Mouse (Mus musculus) activated CD4-positive, CD25-positive, alpha-beta regulatory T cell, adult 4 months (primary cell): ENCODE results near the gene Cpvl. TPM values are rescaled to one million over a fixed set of nuclear protein-coding genes. Genes with fewer than 3 reads are reported as not detected.

Source experiments
- ATAC-seq: one replicate; pipeline ENCODE4 v1.8.0; 2017
- polyA plus RNA-seq, 2 experiments: library from polyadenylated mRNA; unstranded; fragments of 100-300 nt; shearing (Covaris generic); gene quantifications; one replicate each; pipeline ENCODE4 v1.2.1; 2017

The Cpvl gene
- not detected for polyA plus RNA-seq

DNA sequence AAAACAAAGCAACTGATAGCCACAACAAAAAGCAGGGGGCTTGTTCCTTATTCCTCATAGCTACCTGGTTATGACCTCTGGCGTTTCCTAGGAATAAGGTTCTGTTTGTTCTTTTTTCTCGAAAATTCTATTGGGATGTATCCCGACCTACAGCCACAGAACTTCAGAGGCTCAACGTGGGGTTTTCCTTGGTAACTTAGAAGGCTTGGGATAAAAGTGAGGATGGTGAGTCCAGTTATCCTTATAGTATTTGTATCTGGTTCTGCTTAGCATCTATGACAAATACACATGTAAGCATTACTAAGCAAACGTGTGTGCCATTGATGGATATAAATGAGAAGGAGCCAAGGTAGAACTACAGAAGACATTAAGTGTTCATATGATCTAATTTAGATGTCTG is at the start of gene Cpvl:
Gene Cpvl, minus strand, starts transcription at position 101 of the 400 bp plus-strand sequence.
- no peak for ATAC-seq

DNA sequence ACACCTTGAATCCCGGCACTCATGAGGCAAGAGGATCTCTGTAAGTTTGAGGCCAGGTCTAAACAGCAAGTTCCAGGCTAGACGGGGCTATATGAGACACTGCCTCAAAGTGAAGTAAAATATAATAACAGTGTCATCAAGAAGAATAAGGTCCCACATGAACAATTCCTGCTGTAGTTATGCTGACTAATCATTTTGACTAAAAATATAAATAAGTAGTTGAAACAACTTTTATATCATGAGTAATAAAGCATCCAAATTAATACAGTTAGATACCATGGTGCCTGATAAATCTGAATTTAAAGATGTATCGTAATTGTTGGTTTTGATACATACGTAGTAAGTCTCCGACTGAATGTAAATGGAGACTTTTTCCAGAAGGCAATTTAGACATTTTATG is 45.4 kb upstream of the Cpvl start:
- ATAC-seq = no peak

DNA sequence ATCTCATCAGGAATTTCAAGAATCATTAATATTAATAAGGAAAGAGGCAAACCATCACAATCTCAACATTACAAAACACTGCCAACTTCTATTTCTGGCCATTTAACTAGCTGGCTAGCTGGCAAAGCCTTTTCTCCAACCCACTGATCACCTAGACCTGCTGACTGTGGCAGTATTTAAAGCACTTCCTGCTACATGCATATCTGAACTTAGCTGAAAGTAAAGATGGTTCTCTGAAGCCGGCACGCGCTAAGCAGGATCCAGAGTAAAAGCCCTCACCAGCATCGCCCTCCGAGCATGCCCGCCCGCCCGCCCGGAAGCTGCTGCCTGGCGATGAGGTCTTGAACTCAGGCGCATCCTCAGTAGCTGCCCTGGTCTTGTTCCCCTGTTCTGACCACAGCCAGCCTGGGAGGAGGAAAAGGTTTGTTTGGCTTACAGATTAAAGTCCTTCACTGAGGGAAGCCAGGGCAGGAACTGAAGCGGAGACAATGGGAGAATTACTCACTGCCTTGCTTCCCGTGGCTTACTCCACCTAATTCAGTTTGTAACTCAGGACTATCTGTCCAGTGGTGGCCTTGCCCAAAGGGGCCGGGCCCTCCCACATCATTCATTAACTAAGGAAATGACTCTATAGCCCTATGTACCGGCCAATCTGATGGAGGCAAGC is 42.8 kb upstream of the Cpvl start:
- ATAC-seq = peak; percentile 28

DNA sequence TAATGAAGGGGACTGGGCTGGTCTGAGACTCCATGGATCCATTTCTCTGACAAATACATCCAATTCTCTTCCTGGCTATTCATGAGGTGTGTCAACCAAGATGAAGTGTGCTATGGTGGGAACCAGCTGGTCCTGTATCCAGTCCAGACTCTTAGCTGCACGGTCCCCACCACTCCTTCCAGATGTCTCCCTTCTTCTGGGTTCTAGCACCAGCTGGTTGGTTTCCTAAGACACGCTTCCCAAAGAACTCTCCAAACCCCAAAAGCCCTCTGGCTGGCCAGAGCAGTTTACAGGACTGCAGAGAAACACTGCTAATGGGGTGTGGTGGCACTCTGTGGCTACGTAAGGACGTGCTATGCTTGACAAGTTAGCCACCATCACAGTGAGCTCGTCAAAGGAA is 40.4 kb upstream of the Cpvl start:
- no peak for ATAC-seq

DNA sequence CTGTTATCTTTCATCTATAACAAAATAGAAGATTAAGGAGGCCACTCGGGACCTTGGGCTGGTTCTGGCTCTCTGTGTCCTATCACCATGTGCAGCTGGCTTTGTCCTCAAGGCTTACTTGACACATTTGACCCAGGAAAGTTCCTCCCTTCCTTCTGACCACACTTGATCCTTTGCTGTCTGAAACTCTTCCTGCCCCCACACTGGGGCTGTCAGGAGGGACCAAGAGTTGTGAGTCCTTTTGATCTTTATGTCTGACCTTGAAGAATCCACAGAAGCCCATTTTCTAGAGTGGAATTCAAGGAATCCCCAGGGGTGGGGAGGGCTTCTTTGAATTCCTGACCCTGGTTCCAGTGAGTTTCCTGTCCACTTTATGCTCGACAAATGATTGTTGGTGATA is 39.6 kb upstream of the Cpvl start:
- no peak for ATAC-seq

DNA sequence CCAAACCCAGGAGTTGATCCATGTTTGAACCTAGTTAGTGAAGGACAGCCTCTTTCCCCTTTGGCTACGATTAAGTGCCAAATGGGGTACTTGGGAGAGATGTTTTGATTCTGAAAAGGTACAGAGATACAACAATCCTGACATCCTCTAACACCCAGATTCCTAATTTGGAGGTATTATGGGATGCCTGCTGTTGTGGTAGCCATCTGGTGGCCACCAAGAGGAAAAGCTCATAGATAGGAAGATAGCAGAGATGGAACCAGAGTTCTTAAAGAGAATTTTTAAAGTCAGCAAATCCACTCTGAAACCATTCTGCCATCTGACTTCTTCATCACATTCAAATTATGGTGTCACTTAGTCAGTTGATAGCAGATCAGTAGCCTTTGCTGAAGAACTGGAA is 33.7 kb upstream of the Cpvl start:
- no peak for ATAC-seq

DNA sequence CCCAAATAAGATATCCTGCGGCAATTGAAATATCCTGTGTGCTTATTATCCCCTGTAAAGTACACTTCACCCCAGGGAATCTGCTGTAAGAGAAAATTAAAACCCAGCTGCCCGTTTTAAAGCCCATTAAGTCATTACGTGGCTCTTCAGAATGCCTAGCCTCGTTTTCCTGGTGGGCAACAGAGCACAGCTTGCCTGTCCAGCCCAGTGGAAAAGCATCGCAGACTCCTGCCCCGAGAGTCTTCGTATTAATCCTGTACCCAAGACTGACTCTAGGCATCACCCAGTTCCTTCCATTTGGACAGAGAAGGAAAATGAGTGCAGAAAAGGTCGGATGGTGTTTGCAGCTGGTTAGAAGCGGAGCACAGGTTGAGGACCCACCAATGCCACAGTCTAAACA is 31.9 kb upstream of the Cpvl start:
- no peak for ATAC-seq

DNA sequence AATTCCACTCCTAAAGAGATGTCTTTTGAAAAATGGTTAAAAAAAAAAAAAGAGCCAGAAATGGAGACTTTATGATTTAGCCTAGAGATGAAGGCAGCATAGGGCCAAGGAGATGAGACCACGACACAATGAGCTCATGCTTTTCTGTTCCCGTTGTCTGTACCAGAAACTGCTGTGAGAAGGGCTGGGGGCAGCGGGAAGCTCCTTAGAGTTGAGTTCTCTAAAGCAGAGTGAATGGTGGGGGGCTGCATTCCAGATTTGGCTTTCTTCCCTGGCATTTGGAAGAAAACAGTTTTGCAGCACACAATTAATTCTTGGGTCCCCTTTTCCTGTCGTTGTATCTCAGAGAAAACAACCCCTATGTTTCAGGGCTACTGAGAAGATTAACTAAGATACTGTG is 30.8 kb upstream of the Cpvl start:
- no peak for ATAC-seq

DNA sequence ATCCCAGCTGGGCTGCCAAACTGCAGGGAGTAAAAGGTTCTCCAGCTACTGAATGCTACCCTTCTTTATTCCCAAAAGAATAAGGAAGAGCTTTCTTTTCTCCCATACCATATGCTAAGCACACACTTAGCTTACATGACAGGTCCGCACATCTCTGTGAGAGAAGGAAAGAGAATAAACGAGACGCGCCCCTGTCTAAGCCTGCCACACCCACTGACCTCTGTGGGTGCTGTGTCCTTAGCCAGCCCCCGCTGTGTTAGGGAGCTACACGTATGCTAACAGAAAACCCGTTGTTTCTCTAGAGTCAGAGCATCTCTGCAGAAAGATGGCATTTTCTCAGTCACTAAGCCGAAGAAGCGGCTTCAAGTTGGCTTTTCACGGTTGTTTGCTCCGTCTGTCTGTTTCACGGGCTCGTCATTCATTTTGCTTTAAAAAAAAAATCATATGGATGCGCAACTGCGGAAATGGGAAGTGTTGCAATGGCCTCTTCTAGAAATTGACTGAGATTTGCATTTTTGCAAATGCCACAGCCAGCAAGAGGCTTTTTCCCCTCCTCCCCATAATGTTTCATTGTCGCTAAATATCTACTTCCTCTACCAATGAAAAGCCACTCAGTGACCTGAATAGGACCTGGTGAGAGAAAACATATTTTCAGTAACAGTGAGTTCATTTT is 30.1 kb upstream of the Cpvl start:
- ATAC-seq = no peak

DNA sequence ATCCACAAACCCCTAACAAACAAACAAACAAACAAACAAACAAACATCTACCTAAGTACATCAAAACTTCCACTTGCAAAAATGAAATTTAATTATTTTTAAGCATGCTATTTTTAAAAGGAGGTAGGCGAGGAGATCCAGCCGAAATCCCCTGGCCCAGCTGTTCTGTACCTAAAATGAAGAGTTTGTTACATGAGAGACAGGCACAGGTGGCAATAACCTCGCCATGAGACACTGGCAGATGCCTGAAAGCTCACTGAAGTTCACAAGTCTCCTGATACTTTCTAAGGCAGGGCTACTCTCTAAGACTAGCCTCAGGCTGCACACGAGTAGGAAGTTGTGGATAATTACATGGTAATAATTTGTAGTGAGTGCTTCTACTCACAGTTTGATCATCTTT is 26.8 kb upstream of the Cpvl start:
- ATAC-seq = no peak

DNA sequence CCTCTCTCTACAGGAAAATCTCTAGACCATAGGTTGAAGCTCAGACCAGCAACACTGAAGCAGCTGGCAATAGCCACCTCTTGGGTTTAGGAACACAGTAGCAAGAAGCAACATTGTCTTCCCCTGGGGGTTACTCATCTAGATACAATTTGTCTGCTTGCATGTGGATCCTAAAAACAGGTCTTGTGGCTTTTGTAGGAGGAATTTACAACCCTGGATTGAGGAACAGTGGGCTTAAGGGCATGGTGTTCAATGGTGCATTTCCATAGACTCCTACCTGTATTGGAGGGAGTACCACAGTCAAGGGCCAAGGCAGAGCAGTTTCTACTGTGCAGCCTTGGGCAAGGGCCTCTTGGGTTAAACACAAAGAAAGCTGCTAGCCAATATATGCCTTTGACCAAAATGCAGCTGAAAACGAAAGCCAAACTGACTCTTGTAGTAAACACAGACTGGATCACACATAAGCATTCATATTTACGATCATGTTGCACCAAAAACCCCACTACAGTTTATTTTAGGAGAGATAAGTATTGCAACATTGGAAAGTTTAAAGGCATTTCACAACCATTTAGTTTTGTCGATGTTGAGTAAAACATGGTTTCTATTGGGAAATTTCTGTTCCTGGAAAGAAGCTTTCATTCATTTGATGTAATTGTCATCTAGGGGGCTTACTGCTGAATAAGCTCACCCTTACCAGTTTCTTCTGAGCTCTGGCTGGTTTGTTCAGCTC is 17.9 kb upstream of the Cpvl start:
- ATAC-seq = no peak

DNA sequence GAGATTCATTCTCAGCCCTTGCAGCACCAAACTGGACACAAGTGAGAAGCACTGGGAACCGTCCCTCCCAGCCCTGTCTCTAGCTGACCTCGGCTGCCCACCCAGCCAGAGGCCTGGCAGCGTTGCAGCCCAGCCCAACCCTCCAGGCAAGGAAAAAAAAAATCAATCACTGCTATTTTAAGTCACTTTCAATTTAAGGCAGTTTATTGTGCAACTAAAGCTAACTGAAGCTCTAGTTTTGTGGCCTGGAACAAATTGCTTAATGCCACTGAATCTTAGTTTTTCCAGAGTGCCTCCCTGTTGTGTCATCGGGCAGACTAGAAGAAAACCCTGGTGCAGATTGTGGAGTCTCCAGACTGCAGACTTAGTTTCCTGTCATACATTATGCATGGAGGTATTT is 17.0 kb upstream of the Cpvl start:
- no peak for ATAC-seq

DNA sequence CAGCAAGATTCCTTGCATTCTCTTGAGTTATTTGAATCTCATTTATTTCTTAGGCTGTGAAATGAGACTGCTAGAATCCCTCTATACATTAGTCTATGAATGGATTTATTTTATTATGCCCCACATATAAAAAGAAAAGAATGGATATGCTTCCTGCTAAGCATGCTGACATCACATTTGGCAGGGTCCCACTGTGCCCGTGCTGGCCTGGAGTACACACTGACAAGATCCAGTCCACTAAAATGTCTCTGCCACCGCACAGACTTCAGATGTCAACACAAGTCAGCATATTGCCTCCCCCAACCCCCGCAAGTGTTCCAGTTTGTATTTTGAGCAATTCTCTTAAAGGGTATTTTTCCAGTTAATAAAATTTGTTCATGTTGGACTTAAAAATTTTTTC is 13.9 kb upstream of the Cpvl start:
- no peak for ATAC-seq

DNA sequence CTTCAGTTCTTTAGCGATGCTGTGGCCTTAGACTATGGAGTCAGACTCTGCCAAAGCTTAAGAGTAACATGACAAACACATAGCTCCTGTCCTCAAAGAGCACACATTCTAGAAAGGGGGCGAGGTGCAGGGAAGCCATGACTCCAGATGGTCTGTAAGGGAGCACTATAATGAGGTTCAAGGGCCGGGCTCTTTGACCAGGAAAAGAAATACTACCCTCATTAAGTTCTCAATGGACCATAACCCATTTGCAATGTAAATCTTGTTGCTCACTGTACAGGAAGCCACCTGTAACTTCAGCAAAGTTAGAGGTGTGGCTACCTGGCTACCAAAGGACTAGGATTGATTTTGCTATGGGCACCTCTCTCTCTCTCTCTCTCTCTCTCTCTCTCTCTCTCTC is 8.8 kb upstream of the Cpvl start:
- ATAC-seq = no peak

DNA sequence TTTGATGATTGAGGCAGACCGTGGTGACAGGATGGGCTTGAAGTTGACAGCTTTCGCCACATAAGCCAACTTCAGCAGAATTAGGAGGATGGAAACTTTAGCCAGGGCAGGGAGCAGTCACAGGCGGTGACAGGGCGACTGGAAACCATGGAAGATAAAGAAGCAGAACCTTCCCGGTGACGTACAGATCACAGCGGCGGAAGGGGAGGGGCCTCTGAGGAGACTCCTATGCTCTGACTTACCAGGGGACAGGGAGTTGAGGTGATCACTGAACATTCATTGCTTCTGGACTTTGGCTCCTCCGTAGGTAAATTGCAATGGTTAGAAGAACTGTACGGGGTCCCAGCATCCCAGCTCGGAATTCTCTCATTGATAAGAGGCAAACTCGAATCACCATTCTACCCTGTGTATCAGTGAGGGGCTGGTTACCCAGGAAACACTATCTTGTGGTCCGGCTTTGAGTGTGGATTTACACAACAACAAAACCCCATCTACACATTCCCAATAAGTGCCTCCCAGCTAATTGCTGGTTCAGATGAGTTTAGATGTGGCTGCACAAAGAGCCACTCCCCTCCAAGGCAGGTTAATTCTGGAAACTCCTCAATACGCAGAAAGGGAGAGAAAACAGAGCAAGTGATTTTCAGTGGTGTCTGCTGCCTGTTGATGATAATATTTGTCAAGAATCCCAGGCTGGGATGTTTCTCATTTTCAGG is 8.0 kb upstream of the Cpvl start:
- no peak for ATAC-seq

DNA sequence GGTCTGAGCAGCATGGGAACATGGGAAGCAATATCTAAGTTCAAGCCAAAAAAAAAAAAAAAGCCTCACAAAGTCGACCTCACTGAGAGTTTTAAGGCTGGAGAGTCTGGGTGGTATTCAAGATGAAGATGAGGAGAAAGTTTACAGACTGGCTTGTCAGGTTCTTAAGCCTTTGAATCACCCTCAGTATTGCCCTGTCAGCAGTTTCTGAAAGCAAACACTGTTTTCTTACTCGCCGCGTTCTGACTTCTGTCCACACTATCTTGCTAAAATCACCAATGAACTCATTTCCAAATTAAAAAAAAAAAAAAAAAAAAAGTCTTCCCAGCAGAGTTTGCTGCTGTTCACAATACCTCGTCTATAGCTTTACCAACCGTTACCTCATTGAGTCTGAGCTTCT is 5.3 kb upstream of the Cpvl start:
- ATAC-seq = no peak

DNA sequence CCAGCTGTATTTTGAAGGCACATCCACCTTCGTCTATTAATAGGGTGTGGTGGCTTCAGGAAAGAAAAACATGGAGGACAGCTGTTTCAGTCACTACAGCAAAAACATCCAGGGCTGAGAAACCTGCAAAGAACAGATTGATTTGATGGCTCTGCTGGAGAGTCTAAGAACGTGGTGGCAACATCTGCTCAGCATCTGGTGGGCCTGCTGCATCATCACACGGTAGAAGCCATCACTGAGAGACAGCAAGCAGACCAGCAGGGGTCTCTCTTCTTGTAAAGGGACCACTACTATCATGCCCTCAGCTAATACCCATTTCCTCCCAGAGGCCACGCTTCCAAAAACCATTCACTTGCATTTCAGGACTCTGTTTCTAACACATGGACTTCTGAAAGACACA is 4.1 kb upstream of the Cpvl start:
- no peak for ATAC-seq

DNA sequence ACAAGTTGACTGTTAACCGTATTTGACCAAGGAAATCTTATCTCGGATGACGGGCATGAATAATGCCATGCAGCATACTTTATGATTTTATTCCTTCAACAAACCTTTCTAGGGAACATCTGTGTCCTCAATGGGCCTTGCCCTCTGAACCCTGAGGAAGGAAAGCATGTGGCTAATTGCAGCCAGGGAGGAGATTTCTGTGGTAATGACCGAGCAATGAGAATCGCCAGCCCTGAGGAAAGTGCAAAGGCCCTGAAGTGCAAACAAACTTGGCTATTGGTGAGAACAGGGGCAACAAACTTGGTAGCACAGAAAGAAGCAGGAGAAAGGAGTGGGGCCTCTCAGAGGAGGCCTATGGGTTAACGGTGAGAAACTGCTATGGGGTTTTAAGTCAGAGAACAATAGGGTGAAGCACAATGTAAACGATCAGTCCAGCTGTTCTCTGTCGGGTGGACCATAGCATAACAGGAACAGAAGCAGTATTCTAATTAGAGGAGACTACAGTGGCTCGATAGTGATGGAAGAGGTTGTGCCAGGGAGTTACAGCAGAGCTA is 3.7 kb upstream of the Cpvl start:
- no peak for ATAC-seq

DNA sequence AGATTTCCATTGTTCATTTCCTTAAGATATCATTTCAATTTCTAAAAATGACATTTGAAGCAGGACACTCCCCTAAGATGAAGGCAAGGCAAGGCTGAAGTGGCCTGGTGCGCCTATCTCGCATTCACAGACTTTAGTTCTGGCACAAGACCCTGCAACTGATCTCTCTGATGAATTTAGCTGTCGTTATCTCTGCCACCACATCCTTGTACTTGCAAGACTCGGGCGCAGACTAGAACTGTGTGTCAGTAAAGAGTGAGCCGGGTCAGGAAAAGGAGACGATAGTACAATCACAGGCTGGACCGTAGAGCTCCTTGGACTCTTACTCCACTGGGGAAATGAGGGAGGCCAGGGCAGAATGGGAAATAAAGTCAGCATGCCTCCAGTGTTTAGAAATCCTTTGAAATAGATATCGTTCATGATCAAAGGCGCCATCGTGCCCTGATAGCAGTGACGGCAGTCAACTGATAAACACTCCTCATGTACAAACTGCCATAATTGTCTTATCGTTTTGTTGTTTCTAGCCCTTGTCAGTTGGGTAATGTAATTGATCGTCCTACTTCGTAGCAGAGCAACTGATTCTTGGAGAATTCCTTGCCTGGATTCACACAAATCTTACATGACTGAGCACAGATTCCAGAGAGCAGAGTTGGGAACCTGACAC is 2.5 kb upstream of the Cpvl start:
- no peak for ATAC-seq

DNA sequence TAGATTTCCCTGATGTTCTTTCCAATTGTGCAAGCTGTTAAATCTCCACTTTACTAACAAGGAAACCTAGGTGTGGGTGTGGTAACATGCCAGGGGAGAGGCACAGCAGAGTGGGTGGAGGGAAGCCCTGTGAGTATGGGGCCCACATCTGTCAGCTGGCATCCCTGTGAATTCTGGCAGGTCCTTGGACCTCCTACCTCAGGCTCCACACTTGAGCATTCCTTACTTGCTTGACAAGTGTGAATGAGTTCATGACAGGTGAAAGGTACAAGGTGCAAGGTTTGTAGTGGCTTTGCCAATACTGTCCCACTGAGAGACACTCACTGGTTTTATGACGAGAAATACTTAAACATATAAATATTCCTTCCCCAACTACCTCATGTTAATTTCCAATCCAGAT is 4.4 kb downstream of the Cpvl start:
- no peak for ATAC-seq

DNA sequence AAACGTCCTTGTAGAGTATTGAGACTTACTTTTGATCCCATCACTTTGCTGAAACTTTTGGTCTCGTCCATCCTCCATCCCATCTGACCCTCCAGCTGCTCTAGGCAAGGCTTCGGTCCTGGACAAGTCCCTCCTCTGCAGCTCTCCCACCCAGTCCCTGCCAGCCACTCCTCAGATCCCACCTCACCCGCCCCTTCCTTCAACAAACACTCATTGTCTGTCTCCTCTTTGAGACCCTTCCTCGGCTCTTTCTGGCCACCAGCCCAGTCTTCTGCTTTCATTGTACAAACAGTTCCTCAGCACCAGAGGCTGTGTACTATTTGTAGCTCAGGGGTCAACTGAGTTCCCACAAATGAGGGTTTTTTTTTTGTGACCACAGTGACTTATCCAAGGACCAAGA is 5.0 kb downstream of the Cpvl start:
- no peak for ATAC-seq

DNA sequence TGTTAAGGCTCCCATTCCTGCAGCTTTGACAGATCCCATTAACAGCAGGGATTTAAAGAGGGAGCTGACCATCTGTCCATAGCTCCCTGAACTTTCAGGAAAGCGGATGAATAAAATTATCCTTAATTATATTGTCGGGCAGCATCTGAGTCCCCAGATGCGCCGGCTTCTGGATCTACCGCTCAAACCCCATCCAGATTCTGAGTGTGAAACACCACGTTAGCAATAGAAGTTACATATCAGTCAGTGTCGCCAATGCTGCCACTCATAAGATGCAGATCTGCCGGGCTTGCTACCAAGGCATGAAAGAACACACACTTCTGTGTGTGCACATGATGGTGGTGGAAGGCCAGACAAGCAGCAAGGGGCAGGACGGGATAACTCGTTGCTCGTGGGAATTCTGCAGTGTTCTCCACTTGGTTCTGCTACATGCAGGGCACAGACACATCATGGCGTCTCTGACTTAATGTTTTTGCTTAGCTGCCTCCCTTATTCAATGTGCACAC is 6.2 kb downstream of the Cpvl start:
- ATAC-seq = no peak
